Mouse (Mus musculus) ES-E14 (cell line): ENCODE measurements around the gene Mlec.

Experiments
- CHD2 ChIP-seq: IDR thresholded peaks from 2 replicates; pipeline ENCODE4 v1.6.1; 2014; ENCODE audit warnings: mild to moderate bottlenecking, low read depth, low read length, inconsistent platforms
- ZNF384 ChIP-seq: IDR thresholded peaks from 2 replicates; pipeline ENCODE4 v1.6.1; 2012; ENCODE audit warnings: low read depth, low read length, inconsistent platforms

- TF ChIP-seq ZNF384 (no peak), CHD2 (no peak)
Measured at GRCm38 (mm10) chr5:115111156-115111555, 46.8 kb downstream of the Mlec start.
